Mouse (Mus musculus): ENCODE measurements around the gene Lactb.

Gene Lactb

GRCm38 (mm10) chr9:66975239-66975645 lies at the start of gene Lactb:
Gene Lactb (minus strand): TSS chr9:66975484.
- DNase-seq (ENCODE audit: low read depth, low spot score), result peak; percentile 82

GRCm38 (mm10) chr9:67023371-67023770 lies 48.1 kb upstream of the Lactb start:
- no peak for DNase-seq (ENCODE audit: low read depth, low spot score)

- no peak for DNase-seq (ENCODE audit: low read depth, low spot score)
These were observed 44.8 kb upstream of the Lactb start for GRCm38 (mm10) chr9:67020063-67020462.

- DNase-seq (ENCODE audit: low read depth, low spot score), result no peak
These were observed 38.2 kb upstream of the Lactb start for GRCm38 (mm10) chr9:67013501-67013900.

- no peak for DNase-seq (ENCODE audit: low read depth, low spot score)
These were observed 37.2 kb upstream of the Lactb start for GRCm38 (mm10) chr9:67012470-67012869.

- DNase-seq (ENCODE audit: low read depth, low spot score), result no peak
These were observed 36.2 kb upstream of the Lactb start for GRCm38 (mm10) chr9:67011483-67011882.

- DNase-seq (ENCODE audit: low read depth, low spot score), result no peak
These were observed 33.5 kb upstream of the Lactb start for GRCm38 (mm10) chr9:67008781-67009180.

- DNase-seq (ENCODE audit: low read depth, low spot score), result no peak
These were observed 31.1 kb upstream of the Lactb start for GRCm38 (mm10) chr9:67006376-67006775.

GRCm38 (mm10) chr9:67005161-67005742 lies 30.0 kb upstream of the Lactb start:
- no peak for DNase-seq (ENCODE audit: low read depth, low spot score)

- DNase-seq (ENCODE audit: low read depth, low spot score), result no peak
These were observed 28.4 kb upstream of the Lactb start for GRCm38 (mm10) chr9:67003656-67004055.

GRCm38 (mm10) chr9:67003156-67003555 lies 27.9 kb upstream of the Lactb start:
- no peak for DNase-seq (ENCODE audit: low read depth, low spot score)

GRCm38 (mm10) chr9:67001506-67001905 lies 26.2 kb upstream of the Lactb start:
- DNase-seq (ENCODE audit: low read depth, low spot score), result no peak

- no peak for DNase-seq (ENCODE audit: low read depth, low spot score)
These were observed 25.8 kb upstream of the Lactb start for GRCm38 (mm10) chr9:67001050-67001449.

GRCm38 (mm10) chr9:66999698-67000097 lies 24.4 kb upstream of the Lactb start:
- DNase-seq (ENCODE audit: low read depth, low spot score), result peak; percentile 59

- no peak for DNase-seq (ENCODE audit: low read depth, low spot score)
These were observed 16.6 kb upstream of the Lactb start for GRCm38 (mm10) chr9:66991750-66992410.

GRCm38 (mm10) chr9:66991021-66991749 lies 15.9 kb upstream of the Lactb start:
- DNase-seq (ENCODE audit: low read depth, low spot score), result no peak

GRCm38 (mm10) chr9:66990046-66990445 lies 14.8 kb upstream of the Lactb start:
- DNase-seq (ENCODE audit: low read depth, low spot score), result no peak

- no peak for DNase-seq (ENCODE audit: low read depth, low spot score)
These were observed 14.3 kb upstream of the Lactb start for GRCm38 (mm10) chr9:66989581-66989980.

GRCm38 (mm10) chr9:66988888-66989414 lies 13.7 kb upstream of the Lactb start:
- no peak for DNase-seq (ENCODE audit: low read depth, low spot score)

- no peak for DNase-seq (ENCODE audit: low read depth, low spot score)
These were observed 13.1 kb upstream of the Lactb start for GRCm38 (mm10) chr9:66988198-66988887.

- DNase-seq (ENCODE audit: low read depth, low spot score), result no peak
These were observed 10.1 kb upstream of the Lactb start for GRCm38 (mm10) chr9:66985377-66985776.

GRCm38 (mm10) chr9:66982085-66982484 lies 6.8 kb upstream of the Lactb start:
- DNase-seq (ENCODE audit: low read depth, low spot score), result no peak

Measured in brain, embryonic 18.5 days (tissue).